Mouse (Mus musculus) yolk sac, embryonic 10.5 days (tissue): ENCODE measurements around the gene Creg2.
"Not testable (repeated sequence)": the region's sequence is repeated elsewhere in the genome, so short reads cannot be mapped to it uniquely, and the experiment has no call there.

Source experiments
- DNase-seq: peaks from one replicate; pipeline ENCODE4 v3.0.0-alpha.2; 2017; ENCODE audit warnings: low spot score

Creg2 gene

GRCm38 (mm10) chr1:39597135-39597534 lies 54.1 kb downstream of the Creg2 start:
- DNase-seq: not testable (repeated sequence)

GRCm38 (mm10) chr1:39593836-39594235 lies 57.4 kb downstream of the Creg2 start:
- peak; percentile 75 for DNase-seq

- DNase-seq: peak; percentile 76
Measured at GRCm38 (mm10) chr1:39592090-39592489, 59.2 kb downstream of the Creg2 start.

- DNase-seq: not testable (repeated sequence)
Measured at GRCm38 (mm10) chr1:39591557-39591956, 59.7 kb downstream of the Creg2 start.

GRCm38 (mm10) chr1:39590193-39590592 lies 61.1 kb downstream of the Creg2 start:
- no peak for DNase-seq

GRCm38 (mm10) chr1:39585416-39585815 lies 65.9 kb downstream of the Creg2 start:
- DNase-seq: no peak

- no peak for DNase-seq
Measured at GRCm38 (mm10) chr1:39583173-39583572, 68.1 kb downstream of the Creg2 start.

GRCm38 (mm10) chr1:39581215-39581614 lies 70.1 kb downstream of the Creg2 start:
- no peak for DNase-seq

- no peak for DNase-seq
Measured at GRCm38 (mm10) chr1:39579139-39579538, 72.1 kb downstream of the Creg2 start.

GRCm38 (mm10) chr1:39578446-39578845 lies 72.8 kb downstream of the Creg2 start:
- DNase-seq: no peak

- peak; percentile 94 for DNase-seq
Measured at GRCm38 (mm10) chr1:39577253-39577705, 74.0 kb downstream of the Creg2 start, which contains the start of gene Rnf149. TSS of gene Rnf149 (minus strand) at chr1:39577405.

- peak; percentile 62 for DNase-seq
Measured at GRCm38 (mm10) chr1:39576431-39577243, 74.6 kb downstream of the Creg2 start.

GRCm38 (mm10) chr1:39575778-39576375 lies 75.4 kb downstream of the Creg2 start:
- no peak for DNase-seq

- no peak for DNase-seq
Measured at GRCm38 (mm10) chr1:39573890-39574289, 77.4 kb downstream of the Creg2 start.

- DNase-seq: no peak
Measured at GRCm38 (mm10) chr1:39571653-39572052, 79.6 kb downstream of the Creg2 start.
